Mouse (Mus musculus) cerebellum, adult 11-12 months (tissue): Measurements from ENCODE around the gene Gm2115.

ENCODE experiments used
- DNase-seq: peaks from one replicate; pipeline ENCODE4 v3.0.0; 2022

Gene Gm2115

GRCm38 (mm10) chr7:84587101-84587783 is 58.5 kb downstream of the Gm2115 start:
- DNase-seq = no peak

- no peak for DNase-seq
Observed at GRCm38 (mm10) chr7:84590622-84591021, 61.9 kb downstream of the Gm2115 start.

GRCm38 (mm10) chr7:84591347-84591746 is 62.6 kb downstream of the Gm2115 start:
- no peak for DNase-seq

GRCm38 (mm10) chr7:84594087-84594916 is 65.5 kb downstream of the Gm2115 start:
- peak; percentile 25 for DNase-seq

- DNase-seq = no peak
Observed at GRCm38 (mm10) chr7:84594917-84595303, 66.2 kb downstream of the Gm2115 start.

GRCm38 (mm10) chr7:84596002-84596401 is 67.2 kb downstream of the Gm2115 start:
- no peak for DNase-seq

GRCm38 (mm10) chr7:84596633-84597032 is 67.9 kb downstream of the Gm2115 start:
- no peak for DNase-seq

GRCm38 (mm10) chr7:84600631-84601030 is 71.9 kb downstream of the Gm2115 start:
- no peak for DNase-seq

- no peak for DNase-seq
Observed at GRCm38 (mm10) chr7:84601331-84601730, 72.6 kb downstream of the Gm2115 start.

GRCm38 (mm10) chr7:84604501-84604900 is 75.7 kb downstream of the Gm2115 start:
- DNase-seq = no peak

- no peak for DNase-seq
Observed at GRCm38 (mm10) chr7:84605033-84605687, 76.4 kb downstream of the Gm2115 start.

- peak; percentile 82 for DNase-seq
Observed at GRCm38 (mm10) chr7:84605704-84606292, 77.0 kb downstream of the Gm2115 start.

GRCm38 (mm10) chr7:84606293-84606749 is 77.6 kb downstream of the Gm2115 start, which contains the start of gene Fah:
Fah (minus strand) TSS chr7:84606722.
- DNase-seq = peak; percentile 69

GRCm38 (mm10) chr7:84611609-84612008 is 82.9 kb downstream of the Gm2115 start:
- no peak for DNase-seq

GRCm38 (mm10) chr7:84612445-84612844 is 83.7 kb downstream of the Gm2115 start:
- DNase-seq = no peak

- DNase-seq = no peak
Observed at GRCm38 (mm10) chr7:84618951-84619350, 90.2 kb downstream of the Gm2115 start.

- DNase-seq = no peak
Observed at GRCm38 (mm10) chr7:84620956-84621355, 92.2 kb downstream of the Gm2115 start.

- DNase-seq = no peak
Observed at GRCm38 (mm10) chr7:84623718-84624117, 95.0 kb downstream of the Gm2115 start.

- no peak for DNase-seq
Observed at GRCm38 (mm10) chr7:84631878-84632277, 103.1 kb downstream of the Gm2115 start.
